In genomic region chr2:26932473-26933303, GRCm38 (mm10) we compare ENCODE assay signal across 8 mouse cellular contexts. TPM values are rescaled to one million over a fixed set of nuclear protein-coding genes. Genes with fewer than 3 reads are reported as not detected.
DNase-seq lines count a peak whose midpoint lies in the region; ATAC-seq and TF ChIP-seq lines count a peak whose summit lies in the region.

No protein-coding gene starts in this region.

- peak overlapping the region; percentile 94 for H3K9ac ChIP-seq in ES-E14 (ENCODE audit: insufficient read depth, low read depth, low read length, poor library complexity, severe bottlenecking)
- peak overlapping the region; percentile 99 for H3K9ac ChIP-seq in embryonic facial prominence, embryonic 14.5 days (ENCODE audit: low read depth, low read length)
- peak overlapping the region; percentile 90 for H3K9ac ChIP-seq in hindbrain, embryonic 16.5 days (ENCODE audit: low read depth, low read length)
- peak overlapping the region; percentile 89 for H3K9ac ChIP-seq in liver, embryonic 14.5 days (replicated peaks)

- no peak for TF ChIP-seq EP300 in liver, embryonic 14.5 days (IDR thresholded peaks at IDR 0.05; ENCODE audit: low read depth)

- TF ChIP-seq CTCF in liver, embryonic 14.5 days (IDR thresholded peaks at IDR 0.05; ENCODE audit: low read depth), result no peak

- no peak for ATAC-seq in embryonic facial prominence, embryonic 14.5 days (ENCODE audit: low read depth)
- ATAC-seq in hindbrain, embryonic 16.5 days, result peak; percentile 61
- ATAC-seq in liver, embryonic 14.5 days (ENCODE audit: insufficient read depth), result peak; percentile 23

- H3K4me1 ChIP-seq in ES-E14 (ENCODE audit: control insufficient read depth in 2 of 2, insufficient read depth in 2 of 2, low read length in 2 of 2, poor library complexity in 1 of 2), result peaks cover 2 to 7% of the 10 kb centered on the region in 2 experiments; a peak in 2 of 4 replicates
- H3K4me1 ChIP-seq in embryonic facial prominence, embryonic 14.5 days (ENCODE audit: control insufficient read depth, insufficient read depth, low read length), result peaks cover 13% of the 10 kb centered on the region
- peaks cover 22% of the 10 kb centered on the region for H3K4me1 ChIP-seq in hindbrain, embryonic 16.5 days (ENCODE audit: control insufficient read depth, insufficient read depth, low read depth, low read length)
- H3K4me1 ChIP-seq in liver, embryonic 14.5 days (replicated peaks; ENCODE audit: control insufficient read depth in 2 of 2, insufficient read depth in 2 of 2, low read length in 1 of 2), result peaks cover 9 to 21% of the 10 kb centered on the region in 2 experiments

- H3K9me3 ChIP-seq in ES-E14 (ENCODE audit: control insufficient read depth, insufficient read depth, low read depth, low read length), result no peaks in the 10 kb centered on the region
- no peaks in the 10 kb centered on the region for H3K9me3 ChIP-seq in embryonic facial prominence, embryonic 14.5 days (ENCODE audit: control insufficient read depth, low read length)
- H3K9me3 ChIP-seq in hindbrain, embryonic 16.5 days (ENCODE audit: control insufficient read depth, low read length), result no peaks in the 10 kb centered on the region
- no peaks in the 10 kb centered on the region for H3K9me3 ChIP-seq in liver, embryonic 14.5 days (ENCODE audit: control insufficient read depth, low read length)

- peak overlapping the region; percentile 94 for H3K4me3 ChIP-seq in ES-E14 (ENCODE audit: insufficient read depth in 1 of 2, low read depth in 1 of 2, low read length in 2 of 2, poor library complexity in 1 of 2, severe bottlenecking in 1 of 2)
- peak overlapping the region; percentile 77 for H3K4me3 ChIP-seq in embryonic facial prominence, embryonic 14.5 days (ENCODE audit: low read depth, low read length)
- peak overlapping the region; percentile 98 for H3K4me3 ChIP-seq in hindbrain, embryonic 16.5 days (ENCODE audit: low read length)
- H3K4me3 ChIP-seq in liver, embryonic 14.5 days (ENCODE audit: insufficient read depth in 1 of 2, low read depth in 2 of 2, low read length in 2 of 2), result peak overlapping the region; percentile 73 to 76

- peak overlapping the region; percentile 58 for H3K4me2 ChIP-seq in embryonic facial prominence, embryonic 14.5 days (ENCODE audit: low read depth, low read length)
- H3K4me2 ChIP-seq in hindbrain, embryonic 16.5 days (ENCODE audit: low read length), result peak overlapping the region; percentile 86
- H3K4me2 ChIP-seq in liver, embryonic 14.5 days (ENCODE audit: low read depth), result peak overlapping the region; percentile 68

- H3K27ac ChIP-seq in ES-E14 (ENCODE audit: insufficient read depth, low read depth, low read length, poor library complexity, severe bottlenecking), result peak overlapping the region; percentile 74
- peak overlapping the region; percentile 88 for H3K27ac ChIP-seq in embryonic facial prominence, embryonic 14.5 days (replicated peaks; ENCODE audit: low read depth, low read length)
- H3K27ac ChIP-seq in hindbrain, embryonic 16.5 days (ENCODE audit: low read depth, low read length), result peak overlapping the region; percentile 79
- H3K27ac ChIP-seq in liver, embryonic 14.5 days, result peak overlapping the region; percentile 9; the same call in 1 of the 2 replicates

- in situ Hi-C loops in ES-E14 (cut with MboI; ENCODE audit: low sequenced_read_pairs in 2 of 2, unreplicated experiment in 2 of 2), result no loop called here

- intact Hi-C loops in gastrocnemius, postnatal 36 days (cut with DNase I), result loop anchor here (5.0 kb wide), 1 partner anchor 75 kb away; the partner anchor contains the start of gene Cacfd1

- DNase-seq in gastrocnemius, adult 8-10 months (ENCODE audit: low spot score in 2 of 2), result peak; percentile 10 to 21
- no peak for DNase-seq in gastrocnemius, postnatal 36 days
- DNase-seq in ES-E14 (ENCODE audit: low read depth, low spot score), result no peak
- DNase-seq in embryonic facial prominence, embryonic 14.5 days (ENCODE audit: low spot score), result peak; percentile 11
- no peak for DNase-seq in liver, embryonic 14.5 days (ENCODE audit: low read depth in 3 of 3, low spot score in 3 of 3)
- peak; percentile 34 for DNase-seq in splenic B cell, adult 2 months (ENCODE audit: low read depth, low spot score)
- DNase-seq in left cerebral cortex, adult 9 months (ENCODE audit: low spot score in 2 of 2), result no peak

- H3K36me3 ChIP-seq in ES-E14 (ENCODE audit: control insufficient read depth, insufficient read depth, low read length, poor library complexity, severe bottlenecking), result peaks cover 9% of the 10 kb centered on the region
- peaks cover 35% of the 10 kb centered on the region for H3K36me3 ChIP-seq in embryonic facial prominence, embryonic 14.5 days (ENCODE audit: control insufficient read depth, insufficient read depth, low read length)
- peaks cover 3% of the 10 kb centered on the region; the same call in 1 of the 2 replicates for H3K36me3 ChIP-seq in hindbrain, embryonic 16.5 days (ENCODE audit: control insufficient read depth, insufficient read depth, low read length)
- peaks cover 14% of the 10 kb centered on the region for H3K36me3 ChIP-seq in liver, embryonic 14.5 days (replicated peaks; ENCODE audit: control insufficient read depth, insufficient read depth, low read depth)
- no peaks in the 10 kb centered on the region for H3K36me3 ChIP-seq in splenic B cell, adult 2 months (ENCODE audit: control insufficient read depth, insufficient read depth, low read length, poor library complexity, severe bottlenecking)

- 2% methylated on average over 19 of the region's 49 CpGs for whole genome bisulfite sequencing in embryonic facial prominence, embryonic 14.5 days
- WGBS in hindbrain, embryonic 16.5 days, result 2% methylated on average over 36 of the region's 49 CpGs
- 1% methylated on average over 48 of the region's 49 CpGs for WGBS in liver, embryonic 14.5 days (ENCODE audit: insufficient replicate concordance)

- H3K27me3 ChIP-seq in embryonic facial prominence, embryonic 14.5 days (replicated peaks; ENCODE audit: control insufficient read depth, insufficient read depth, low read length), result no peaks in the 10 kb centered on the region
- H3K27me3 ChIP-seq in hindbrain, embryonic 16.5 days (replicated peaks; ENCODE audit: control insufficient read depth, insufficient read depth, low read length), result no peaks in the 10 kb centered on the region
- H3K27me3 ChIP-seq in liver, embryonic 14.5 days (ENCODE audit: control insufficient read depth, insufficient read depth, low read length), result no peaks in the 10 kb centered on the region
- H3K27me3 ChIP-seq in splenic B cell, adult 2 months (ENCODE audit: control insufficient read depth, insufficient read depth, low read length, poor library complexity, severe bottlenecking), result no peaks in the 10 kb centered on the region

TF ChIP-seq in ES-E14, 5 proteins besides CTCF, POLR2A, EP300 and RAD21:
- no peak for TF ChIP-seq CHD2 (IDR thresholded peaks at IDR 0.05; ENCODE audit: low read depth, low read length)
- TF ChIP-seq MAFK (IDR thresholded peaks at IDR 0.05; ENCODE audit: insufficient read depth, low read depth, low read length), result no peak
- TF ChIP-seq ZC3H11A (IDR thresholded peaks at IDR 0.05; ENCODE audit: borderline replicate concordance, low read depth, low read length), result no peak

RNA-seq across cellular contexts. Expression of gene Surf4, which starts 1.0 kb away (rescaled TPM):
- total RNA-seq in gastrocnemius, adult 8-10 months (2022), result 10 to 100 TPM; 76.1 to 81.4 (median 79.4) TPM
- 10 to 100 TPM; 66.4 to 71.4 TPM for total RNA-seq in gastrocnemius, postnatal 36 days (2021)
- 234 and 285 TPM in 2 replicates for total RNA-seq in ES-E14 (2012; rRNA removed)
- 272 and 273 TPM in 2 replicates for polyA plus RNA-seq in embryonic facial prominence, embryonic 14.5 days (2014; fragmentation: Nextera tagmentation; extraction: Ambion mirVana)
- 110 and 121 TPM in 2 replicates for polyA plus RNA-seq in hindbrain, embryonic 16.5 days (2015; fragmentation: Nextera tagmentation; extraction: Ambion mirVana)
- polyA plus RNA-seq in liver, embryonic 14.5 days (2012; rRNA removed), result 46.5 and 53.4 TPM in 2 replicates
- polyA plus RNA-seq in liver, embryonic 14.5 days (2014; fragmentation: Nextera tagmentation; extraction: Ambion mirVana), result 80.3 and 83.1 TPM in 2 replicates

RNA-seq across cellular contexts. Expression of gene Stkld1, which starts 1.2 kb away (rescaled TPM):
- total RNA-seq in gastrocnemius, adult 8-10 months (2022), result not detected
- total RNA-seq in gastrocnemius, postnatal 36 days (2021), result not detected
- not detected in 2 replicates for total RNA-seq in ES-E14 (2012; rRNA removed)
- polyA plus RNA-seq in embryonic facial prominence, embryonic 14.5 days (2014; fragmentation: Nextera tagmentation; extraction: Ambion mirVana), result 0.07 and 0.16 TPM in 2 replicates
- 0.06 and 0.14 TPM in 2 replicates for polyA plus RNA-seq in hindbrain, embryonic 16.5 days (2015; fragmentation: Nextera tagmentation; extraction: Ambion mirVana)
- 0.03 and 0.07 TPM in 2 replicates for polyA plus RNA-seq in liver, embryonic 14.5 days (2012; rRNA removed)
- polyA plus RNA-seq in liver, embryonic 14.5 days (2014; fragmentation: Nextera tagmentation; extraction: Ambion mirVana), result 0.10 TPM in 1 of 2 replicates, not detected in the other

RNA-seq across cellular contexts. Expression of gene Surf1, which starts 16.4 kb away (rescaled TPM):
- total RNA-seq in gastrocnemius, adult 8-10 months (2022), result 10 to 100 TPM; 36.3 to 50.3 (median 43.0) TPM
- total RNA-seq in gastrocnemius, postnatal 36 days (2021), result 10 to 100 TPM; 35.5 to 38.8 TPM
- 50.7 and 53.3 TPM in 2 replicates for total RNA-seq in ES-E14 (2012; rRNA removed)
- polyA plus RNA-seq in embryonic facial prominence, embryonic 14.5 days (2014; fragmentation: Nextera tagmentation; extraction: Ambion mirVana), result 42.9 and 50.8 TPM in 2 replicates
- 87.3 and 98.9 TPM in 2 replicates for polyA plus RNA-seq in hindbrain, embryonic 16.5 days (2015; fragmentation: Nextera tagmentation; extraction: Ambion mirVana)
- 23.1 and 25.8 TPM in 2 replicates for polyA plus RNA-seq in liver, embryonic 14.5 days (2012; rRNA removed)
- 31.7 and 33.9 TPM in 2 replicates for polyA plus RNA-seq in liver, embryonic 14.5 days (2014; fragmentation: Nextera tagmentation; extraction: Ambion mirVana)

RNA-seq across cellular contexts. Expression of gene Surf2, which starts 16.5 kb away (rescaled TPM):
- total RNA-seq in gastrocnemius, adult 8-10 months (2022), result 10 to 100 TPM in 3 of 4 experiments, 1 to 10 TPM in 1; 9.5 to 14.7 (median 13.0) TPM
- total RNA-seq in gastrocnemius, postnatal 36 days (2021), result 10 to 100 TPM; 10.7 to 12.3 TPM
- 32.3 and 35.8 TPM in 2 replicates for total RNA-seq in ES-E14 (2012; rRNA removed)
- 31.2 and 34.3 TPM in 2 replicates for polyA plus RNA-seq in embryonic facial prominence, embryonic 14.5 days (2014; fragmentation: Nextera tagmentation; extraction: Ambion mirVana)
- polyA plus RNA-seq in hindbrain, embryonic 16.5 days (2015; fragmentation: Nextera tagmentation; extraction: Ambion mirVana), result 55.8 and 57.3 TPM in 2 replicates
- 21.0 and 27.2 TPM in 2 replicates for polyA plus RNA-seq in liver, embryonic 14.5 days (2012; rRNA removed)
- polyA plus RNA-seq in liver, embryonic 14.5 days (2014; fragmentation: Nextera tagmentation; extraction: Ambion mirVana), result 20.0 and 21.7 TPM in 2 replicates

RNA-seq across cellular contexts. Expression of gene Rpl7a, which starts 22.1 kb away (rescaled TPM):
- 100 to 1,000 TPM; 250 to 326 (median 272) TPM for total RNA-seq in gastrocnemius, adult 8-10 months (2022)
- total RNA-seq in gastrocnemius, postnatal 36 days (2021), result 100 to 1,000 TPM; 206 to 267 TPM
- 2,695 and 3,070 TPM in 2 replicates for total RNA-seq in ES-E14 (2012; rRNA removed)
- polyA plus RNA-seq in embryonic facial prominence, embryonic 14.5 days (2014; fragmentation: Nextera tagmentation; extraction: Ambion mirVana), result 667 and 701 TPM in 2 replicates
- 341 and 368 TPM in 2 replicates for polyA plus RNA-seq in hindbrain, embryonic 16.5 days (2015; fragmentation: Nextera tagmentation; extraction: Ambion mirVana)
- polyA plus RNA-seq in liver, embryonic 14.5 days (2012; rRNA removed), result 909 and 1,309 TPM in 2 replicates
- 501 and 504 TPM in 2 replicates for polyA plus RNA-seq in liver, embryonic 14.5 days (2014; fragmentation: Nextera tagmentation; extraction: Ambion mirVana)

Comparison
In these comparisons a context has a peak if more than half of its experiments do, and no peak if none do; other contexts are left out.
1. DNase-seq: peak in gastrocnemius, adult 8-10 months (2 of 2), embryonic facial prominence, embryonic 14.5 days (single experiment) and splenic B cell, adult 2 months (single experiment); none in gastrocnemius, postnatal 36 days (0 of 2), ES-E14 (single experiment), liver, embryonic 14.5 days (0 of 3) and left cerebral cortex, adult 9 months (0 of 2).
2. H3K27ac ChIP-seq: peak in every context shown above with its lines; median percentile 88 in embryonic facial prominence, embryonic 14.5 days; 79 in hindbrain, embryonic 16.5 days; 74 in ES-E14; 9 in liver, embryonic 14.5 days.
3. Peak in every context shown above with its lines, with median percentiles within 50 percentile points of each other: H3K4me3 ChIP-seq, H3K9ac ChIP-seq and H3K4me2 ChIP-seq.